Comparison of ENCODE assay signal across 18 mouse cellular contexts in genomic region chr16:32572528-32572927, GRCm38 (mm10).
"Had no signal": no experiment of that assay in that cellular context is flagged by ENCODE, and none has a peak within 500 bp of the region (broad histone marks: within the 10 kb centered on the region; RNA-seq: fewer than 3 reads in every experiment).

No protein-coding gene starts in this region.

- H3K9me3 ChIP-seq: limb, embryonic 12.5 days; limb, embryonic 15.5 days; liver, embryonic 12.5 days; midbrain, embryonic 12.5 days; midbrain, embryonic 15.5 days; neural tube, embryonic 13.5 days had no signal

- H3K4me1 ChIP-seq: limb, embryonic 12.5 days; limb, embryonic 15.5 days; midbrain, embryonic 12.5 days; midbrain, embryonic 15.5 days; neural tube, embryonic 13.5 days had no signal

- ATAC-seq: liver, embryonic 12.5 days; midbrain, embryonic 15.5 days had no signal

- H3K27ac ChIP-seq: limb, embryonic 12.5 days; limb, embryonic 15.5 days; liver, embryonic 12.5 days; midbrain, embryonic 12.5 days; midbrain, embryonic 15.5 days; neural tube, embryonic 13.5 days; stomach, postnatal 0 days had no signal

- H3K27me3 ChIP-seq: limb, embryonic 12.5 days; limb, embryonic 15.5 days; midbrain, embryonic 12.5 days; midbrain, embryonic 15.5 days; neural tube, embryonic 13.5 days had no signal

- H3K9ac ChIP-seq: limb, embryonic 12.5 days; limb, embryonic 15.5 days; liver, embryonic 12.5 days; midbrain, embryonic 12.5 days; midbrain, embryonic 15.5 days; neural tube, embryonic 13.5 days had no signal

- H3K4me2 ChIP-seq: limb, embryonic 12.5 days; limb, embryonic 15.5 days; liver, embryonic 12.5 days; midbrain, embryonic 12.5 days; midbrain, embryonic 15.5 days; neural tube, embryonic 13.5 days had no signal

- H3K36me3 ChIP-seq: limb, embryonic 12.5 days; limb, embryonic 15.5 days; liver, embryonic 12.5 days; midbrain, embryonic 12.5 days; midbrain, embryonic 15.5 days; neural tube, embryonic 13.5 days had no signal

- H3K4me3 ChIP-seq: limb, embryonic 12.5 days; limb, embryonic 15.5 days; liver, embryonic 12.5 days; midbrain, embryonic 12.5 days; midbrain, embryonic 15.5 days; neural tube, embryonic 13.5 days had no signal

- DNase-seq: kidney, adult 2 months; kidney, postnatal 10 days; kidney, postnatal 36 days; left cerebral cortex, postnatal 4 days; lung, adult 2 months; lung, postnatal 14 days; lung, postnatal 4 days; retina, postnatal 1 day; thymus, adult 2 months; thymus, postnatal 14 days; thymus, postnatal 4 days had no signal
